Mouse (Mus musculus) 3134 (cell line): Measurements from ENCODE around the gene Olfr320.
"Not testable (repeated sequence)": the region's sequence is repeated elsewhere in the genome, so short reads cannot be mapped to it uniquely, and the experiment has no call there.

Experiments
- DNase-seq: peaks from one replicate; pipeline ENCODE4 v3.0.0-alpha.2; 2011; ENCODE audit warnings: low spot score; ENCODE audit not compliant: insufficient read length; ENCODE audit errors: extremely low read depth

Gene Olfr320

GRCm38 (mm10) chr11:58680799-58681198 is at the start of gene Olfr320:
Gene Olfr320 (plus strand): TSS chr11:58681099.
- DNase-seq: no peak

- no peak for DNase-seq
Measured at GRCm38 (mm10) chr11:58634878-58635277, 46.0 kb upstream of the Olfr320 start.

GRCm38 (mm10) chr11:58636376-58636977 is 44.4 kb upstream of the Olfr320 start:
- DNase-seq: peak; percentile 36

GRCm38 (mm10) chr11:58638176-58638701 is 42.7 kb upstream of the Olfr320 start:
- peak; percentile 27 for DNase-seq

- DNase-seq: no peak
Measured at GRCm38 (mm10) chr11:58640272-58640867, 40.5 kb upstream of the Olfr320 start, which contains the start of gene Trim58. Gene Trim58 (plus strand): TSS chr11:58640465.

GRCm38 (mm10) chr11:58641057-58641456 is 39.8 kb upstream of the Olfr320 start:
- no peak for DNase-seq

- no peak for DNase-seq
Measured at GRCm38 (mm10) chr11:58641638-58642358, 39.1 kb upstream of the Olfr320 start.

- DNase-seq: peak; percentile 19
Measured at GRCm38 (mm10) chr11:58643350-58643749, 37.5 kb upstream of the Olfr320 start.

GRCm38 (mm10) chr11:58655151-58655550 is 25.7 kb upstream of the Olfr320 start:
- no peak for DNase-seq

- no peak for DNase-seq
Measured at GRCm38 (mm10) chr11:58658596-58658995, 22.3 kb upstream of the Olfr320 start, which contains the start of gene Olfr322. Gene Olfr322 (plus strand): TSS chr11:58658782.

GRCm38 (mm10) chr11:58669252-58669651 is 11.6 kb upstream of the Olfr320 start:
- no peak for DNase-seq

- no peak for DNase-seq
Measured at GRCm38 (mm10) chr11:58671825-58672224, 9.1 kb upstream of the Olfr320 start.

GRCm38 (mm10) chr11:58698862-58699261 is 18.0 kb downstream of the Olfr320 start, which contains the start of gene Olfr319:
Gene Olfr319 (plus strand): TSS chr11:58699162.
- DNase-seq: no peak

- no peak for DNase-seq
Measured at GRCm38 (mm10) chr11:58709086-58709485, 28.2 kb downstream of the Olfr320 start.

- not testable (repeated sequence) for DNase-seq
Measured at GRCm38 (mm10) chr11:58717723-58718122, 36.8 kb downstream of the Olfr320 start.

- DNase-seq: no peak
Measured at GRCm38 (mm10) chr11:58719701-58720100, 38.8 kb downstream of the Olfr320 start.

- DNase-seq: no peak
Measured at GRCm38 (mm10) chr11:58723914-58724313, 43.0 kb downstream of the Olfr320 start, which contains the start of gene Olfr318. Gene Olfr318 (minus strand): TSS chr11:58724014.

- not testable (repeated sequence) for DNase-seq
Measured at GRCm38 (mm10) chr11:58727896-58728650, 47.2 kb downstream of the Olfr320 start.

GRCm38 (mm10) chr11:58733372-58733771 is 52.5 kb downstream of the Olfr320 start:
- no peak for DNase-seq
